Mouse (Mus musculus) left cerebral cortex, postnatal 36 days (tissue): ENCODE results near the gene Slc22a13. TPM values are rescaled to one million over a fixed set of nuclear protein-coding genes. Genes with fewer than 3 reads are reported as not detected.

ENCODE experiments used
- DNase-seq, 2 experiments: peaks; one replicate each; pipeline ENCODE4 v3.0.0; 2021 to 2022; ENCODE audit warnings: low spot score in 2 of 2, mixed read lengths in 1 of 2
- intact Hi-C: fragments of 180-260 bp; cut with DNase I; formaldehyde crosslinking; loops from one replicate; pipeline ENCODE4 v1.15.1; 2025
- total RNA-seq, 2 experiments: library from RNA; stranded (reverse); gene quantifications; 2 replicates each; pipeline ENCODE4 v1.2.3; 2021

Gene Slc22a13
- total RNA-seq, 2 experiments from 2014 or later, result not detected

- no peak for DNase-seq
- intact Hi-C loops, result no loop called here
Measured at GRCm38 (mm10) chr9:119205756-119206155, 3.1 kb downstream of the Slc22a13 start.

- intact Hi-C loops, result no loop called here
Measured at GRCm38 (mm10) chr9:119203617-119204016, 5.3 kb downstream of the Slc22a13 start.

GRCm38 (mm10) chr9:119201653-119202052, 7.2 kb downstream of the Slc22a13 start:
- intact Hi-C loops, result no loop called here
- no peak for DNase-seq

More at GRCm38 (mm10) chr9:119203617-119204016, 5.3 kb downstream of the Slc22a13 start:
- no peak for DNase-seq

GRCm38 (mm10) chr9:119199151-119199861, 9.6 kb downstream of the Slc22a13 start:
- intact Hi-C loops, result loop anchor here (10.0 kb wide), 1 partner anchor 285 kb away; no protein-coding TSS in a partner anchor

GRCm38 (mm10) chr9:119192202-119192990, 16.5 kb downstream of the Slc22a13 start:
- peak in 1 of 2 experiments; percentile 18 for DNase-seq
- intact Hi-C loops, result loop anchor here (10.0 kb wide), 1 partner anchor 278 kb away; no protein-coding TSS in a partner anchor

More at GRCm38 (mm10) chr9:119199151-119199861, 9.6 kb downstream of the Slc22a13 start:
- no peak for DNase-seq

GRCm38 (mm10) chr9:119181241-119181728, 27.6 kb downstream of the Slc22a13 start:
- intact Hi-C loops, result no loop called here
- no peak for DNase-seq

GRCm38 (mm10) chr9:119179292-119179691, 29.6 kb downstream of the Slc22a13 start:
- DNase-seq, result no peak
- intact Hi-C loops, result no loop called here

GRCm38 (mm10) chr9:119167608-119168007, 41.3 kb downstream of the Slc22a13 start:
- intact Hi-C loops, result no loop called here
- DNase-seq, result no peak

- intact Hi-C loops, result no loop called here
- no peak for DNase-seq
Measured at GRCm38 (mm10) chr9:119165548-119165947, 43.4 kb downstream of the Slc22a13 start.

GRCm38 (mm10) chr9:119164743-119165142, 44.2 kb downstream of the Slc22a13 start:
- intact Hi-C loops, result no loop called here
- no peak for DNase-seq

- DNase-seq, result no peak
- intact Hi-C loops, result no loop called here
Measured at GRCm38 (mm10) chr9:119160689-119161088, 48.2 kb downstream of the Slc22a13 start.

GRCm38 (mm10) chr9:119158861-119159260, 50.0 kb downstream of the Slc22a13 start, which contains the start of gene Gm47289:
Gene Gm47289, plus strand, starts transcription at chr9:119159161.
- DNase-seq, result no peak
- intact Hi-C loops, result loop anchor here (5.0 to 10.0 kb wide), 2 partner anchors 198 to 276 kb away; partner anchors contain the start of gene Xylb

- intact Hi-C loops, result loop anchor here (5.0 to 10.0 kb wide), 2 partner anchors 201 to 278 kb away; partner anchors contain the start of gene Xylb
- peak; percentile 41 to 64 for DNase-seq
Measured at GRCm38 (mm10) chr9:119156278-119157201, 52.4 kb downstream of the Slc22a13 start, which contains the start of gene Acaa1b. Gene Acaa1b, minus strand, starts transcription at chr9:119157093.

- DNase-seq, result no peak
- intact Hi-C loops, result loop anchor here (5.0 to 10.0 kb wide), 2 partner anchors 201 to 279 kb away; partner anchors contain the start of gene Xylb
Measured at GRCm38 (mm10) chr9:119155826-119156225, 53.1 kb downstream of the Slc22a13 start.

GRCm38 (mm10) chr9:119155416-119155815, 53.5 kb downstream of the Slc22a13 start:
- no peak for DNase-seq

GRCm38 (mm10) chr9:119151751-119152150, 57.1 kb downstream of the Slc22a13 start:
- intact Hi-C loops, result loop anchor here (10.0 kb wide), 1 partner anchor 283 kb away; no protein-coding TSS in a partner anchor

More at GRCm38 (mm10) chr9:119155416-119155815, 53.5 kb downstream of the Slc22a13 start:
- intact Hi-C loops, result loop anchor here (5.0 to 10.0 kb wide), 2 partner anchors 202 to 279 kb away; partner anchors contain the start of gene Xylb

GRCm38 (mm10) chr9:119149601-119150000, 59.3 kb downstream of the Slc22a13 start:
- intact Hi-C loops, result no loop called here
- no peak for DNase-seq

More at GRCm38 (mm10) chr9:119151751-119152150, 57.1 kb downstream of the Slc22a13 start:
- no peak for DNase-seq

- no peak for DNase-seq
- intact Hi-C loops, result no loop called here
Measured at GRCm38 (mm10) chr9:119146098-119146770, 62.7 kb downstream of the Slc22a13 start.
